Mouse (Mus musculus) bone marrow, adult 2 months (tissue): ENCODE measurements around the gene Gnb2.

ENCODE experiments used
- CTCF ChIP-seq: fragments of 200-500 bp; IDR thresholded peaks from 2 replicates; pipeline ENCODE4 v1.5.1; 2011; ENCODE audit warnings: low read length, control low read depth; ENCODE audit not compliant: control insufficient read depth, insufficient read depth
- POLR2A ChIP-seq: fragments of 200-500 bp; IDR thresholded peaks from 2 replicates; pipeline ENCODE4 v1.6.1; 2011; ENCODE audit warnings: low read depth, mild to moderate bottlenecking, control low read depth, low read length, borderline replicate concordance; ENCODE audit not compliant: control insufficient read depth

- TF ChIP-seq CTCF (no peak), POLR2A (no peak)
Measured at GRCm38 (mm10) chr5:137527413-137527812, 5.9 kb downstream of the Gnb2 start.
